Mouse (Mus musculus): ENCODE data around the gene Olfr1303.

- TF ChIP-seq POLR2A (IDR thresholded peaks at IDR 0.05; ENCODE audit: insufficient read length, low read depth) = no peak
- no peak for TF ChIP-seq USF1 (IDR thresholded peaks at IDR 0.05; ENCODE audit: low read depth)
- no peak for TF ChIP-seq POLR2AphosphoS2 (IDR thresholded peaks at IDR 0.05; ENCODE audit: insufficient read length, low read depth)
Observed at GRCm38 (mm10) chr2:111820240-111820639, at the start of gene Olfr1303.

Measured in myocyte (in vitro differentiated cells).